Mouse (Mus musculus) cerebellum, postnatal 25 days (tissue): ENCODE measurements at regions not wholly inside any gene's neighbourhood (a gene's known extent, or its start where the extent isn't known, plus 50 kb on each side); places are given as distances from the start of the nearest gene placed in this dataset.
A peak's percentile ranks its signal among the peaks of the same experiment; 100 is the strongest.

Source experiments
- DNase-seq, 2 experiments: peaks; one replicate each; pipeline ENCODE4 v3.0.0; 2021; ENCODE audit warnings: mixed read lengths in 2 of 2

GRCm38 (mm10) chr14:110007159-110007558 is 747.8 kb downstream of the Slitrk6 start:
- no peak for DNase-seq

- DNase-seq, result no peak
Observed at GRCm38 (mm10) chr14:109985026-109985425, 769.9 kb downstream of the Slitrk6 start.

DNA sequence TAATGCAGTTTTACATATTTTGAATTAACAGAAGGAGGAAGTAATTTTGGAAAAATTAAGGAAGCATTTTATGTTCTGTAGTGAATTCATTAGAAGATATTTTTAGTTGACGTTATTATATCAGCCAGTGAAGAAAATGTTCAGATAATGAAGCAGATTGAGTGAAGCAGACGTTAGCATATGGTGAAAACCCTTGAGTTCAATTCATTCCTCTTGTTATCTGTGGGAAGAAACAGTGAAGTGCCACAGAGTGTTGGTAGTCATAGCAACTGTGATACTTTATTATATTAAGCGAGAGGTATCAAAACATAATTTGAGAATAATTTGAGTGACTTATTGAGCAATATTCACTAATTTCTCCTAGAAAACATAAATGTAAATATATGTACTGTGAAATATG is 796.9 kb downstream of the Slitrk6 start:
- no peak for DNase-seq

DNA sequence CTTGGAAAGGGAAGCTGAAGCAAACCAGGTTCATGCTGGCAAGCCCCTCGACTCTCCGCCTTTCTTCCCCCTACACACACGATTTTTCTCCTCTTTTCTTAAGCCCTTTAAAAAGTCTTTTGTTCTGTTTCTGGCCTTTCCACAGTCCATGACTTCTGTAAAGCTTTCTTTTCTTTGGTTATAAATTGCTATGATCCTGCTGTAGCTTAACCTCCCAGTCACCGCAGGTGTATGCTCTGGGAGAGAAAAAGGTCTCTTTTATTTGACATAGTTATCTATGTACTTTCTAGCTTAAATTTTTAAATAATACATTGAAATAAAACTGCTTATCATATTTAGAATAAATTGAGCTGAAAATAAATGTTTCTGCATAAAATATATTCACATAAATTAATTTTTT is 813.0 kb downstream of the Slitrk6 start:
- DNase-seq, result no peak

DNA sequence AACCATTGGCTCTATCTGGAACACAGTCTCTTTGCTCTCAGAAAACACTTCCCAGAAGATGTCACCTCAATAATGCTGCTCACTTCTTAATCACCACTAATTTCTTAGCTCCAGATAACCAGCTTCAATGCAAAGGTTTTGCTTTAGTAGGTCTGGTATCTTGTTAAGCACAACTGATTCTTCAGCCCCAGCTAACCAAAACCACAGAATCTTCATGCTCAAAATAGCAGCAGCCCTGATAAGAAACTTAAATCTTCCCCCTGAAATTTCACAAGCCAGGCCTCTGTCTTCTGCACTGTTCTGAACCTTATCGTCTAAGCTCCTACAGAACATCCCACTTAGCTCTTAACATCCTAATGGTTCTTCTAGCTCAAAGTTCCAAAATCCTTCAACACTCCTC is 813.8 kb downstream of the Slitrk6 start:
- no peak for DNase-seq

DNA sequence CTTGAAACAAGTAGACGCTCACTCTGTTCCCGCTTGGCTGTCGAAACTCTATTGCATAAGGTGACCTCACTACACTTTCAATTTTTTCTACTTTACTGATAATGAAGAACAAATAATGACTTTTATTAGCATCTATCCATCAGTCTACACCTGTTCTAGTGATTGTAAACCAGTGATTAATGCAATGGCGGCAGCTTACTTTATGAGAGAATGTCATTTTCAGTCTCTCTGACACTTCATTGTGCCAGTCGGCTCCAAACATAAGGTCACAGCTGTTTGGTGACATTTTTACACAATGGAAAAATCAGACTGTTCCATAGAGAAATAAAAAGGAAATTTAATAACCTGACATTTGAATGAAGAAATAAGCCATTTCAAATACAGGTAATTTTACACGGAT is 817.5 kb downstream of the Slitrk6 start:
- no peak for DNase-seq

DNA sequence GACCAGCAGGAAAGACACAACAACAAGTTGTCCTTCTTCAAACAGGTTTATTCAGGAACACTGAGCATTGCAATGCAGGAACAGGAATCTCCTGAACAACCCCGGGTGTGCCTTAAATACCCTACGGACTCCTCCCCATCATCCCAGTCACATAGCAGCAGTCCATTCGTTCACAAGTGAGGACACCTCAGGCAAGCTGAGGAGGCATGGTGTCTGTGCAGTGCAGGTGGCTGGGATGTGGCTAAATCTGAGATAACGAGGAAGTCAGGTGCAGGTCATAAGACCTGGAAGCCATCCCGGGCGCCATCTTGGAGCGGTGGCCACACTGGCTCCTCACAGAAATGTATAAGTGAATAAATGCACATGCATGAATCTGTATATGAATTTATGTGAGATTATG is 826.0 kb downstream of the Slitrk6 start:
- no peak for DNase-seq

DNA sequence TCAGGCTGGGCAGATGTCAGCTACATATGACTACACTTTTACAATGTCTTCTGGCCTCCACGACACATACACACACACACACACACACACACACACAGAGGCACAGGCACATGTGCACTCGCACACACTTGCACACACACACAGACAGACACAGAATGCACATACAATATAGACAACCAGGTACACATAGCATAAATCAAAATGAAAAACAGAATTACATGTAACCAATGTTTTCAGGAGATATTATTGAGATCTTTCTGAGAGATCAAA is 863.1 kb downstream of the Slitrk6 start:
- no peak for DNase-seq

DNA sequence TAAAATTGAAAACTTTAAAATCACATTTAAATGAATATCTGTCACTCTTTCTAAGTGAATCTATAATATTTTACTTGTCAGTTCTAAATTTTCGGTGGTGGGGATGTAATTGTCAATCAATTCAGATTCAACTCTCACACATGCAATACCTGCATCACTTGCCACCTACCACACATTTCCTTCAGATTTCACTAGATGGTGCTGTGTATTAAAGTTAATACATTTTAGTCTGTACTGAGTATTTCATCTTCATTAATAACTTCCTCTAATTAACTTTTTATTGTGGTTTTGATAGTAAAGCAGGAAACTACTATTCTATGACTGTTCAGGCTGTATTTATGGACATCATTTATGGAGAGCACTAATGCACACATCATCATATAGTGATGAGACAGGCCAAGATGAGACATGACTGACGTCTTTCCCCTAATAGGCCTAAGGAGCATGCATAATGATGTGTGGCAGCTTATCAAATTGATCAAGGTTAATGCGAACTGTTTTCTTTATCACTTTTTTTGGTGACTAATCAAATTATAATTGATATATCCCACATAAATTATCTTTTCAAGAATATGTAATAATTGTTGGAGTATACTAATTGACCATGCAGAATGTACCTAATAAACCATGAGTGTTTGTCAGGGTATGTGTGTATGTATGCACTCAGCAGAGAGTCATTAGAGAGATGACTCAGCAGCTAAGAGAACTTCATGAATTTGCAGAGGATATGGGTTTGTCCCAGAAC is 863.6 kb downstream of the Slitrk6 start:
- DNase-seq, result no peak

GRCm38 (mm10) chr14:109876950-109877663 is 877.8 kb downstream of the Slitrk6 start:
- no peak for DNase-seq

DNA sequence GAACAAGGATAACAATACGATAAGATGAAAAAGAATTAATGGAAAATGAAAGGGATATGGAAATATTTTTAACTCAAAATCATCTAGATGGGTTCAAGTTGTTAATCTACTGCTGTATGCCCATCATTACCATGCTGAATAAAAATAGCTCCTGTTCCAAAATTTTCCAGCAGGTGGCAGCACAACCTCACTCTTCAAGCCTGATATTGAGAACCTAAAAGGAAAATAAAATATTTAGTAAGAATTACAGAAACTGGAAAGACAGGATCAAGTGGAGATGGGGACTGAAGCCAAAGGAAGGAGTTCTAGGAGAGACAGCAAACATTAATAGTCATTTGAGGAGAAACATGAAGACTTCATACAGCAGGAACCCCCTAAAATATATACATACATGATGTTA is 880.7 kb downstream of the Slitrk6 start:
- DNase-seq, result peak; percentile 8 to 52

GRCm38 (mm10) chr14:109840354-109841104 is 914.4 kb downstream of the Slitrk6 start:
- peak in 1 of 2 experiments; percentile 34 for DNase-seq

DNA sequence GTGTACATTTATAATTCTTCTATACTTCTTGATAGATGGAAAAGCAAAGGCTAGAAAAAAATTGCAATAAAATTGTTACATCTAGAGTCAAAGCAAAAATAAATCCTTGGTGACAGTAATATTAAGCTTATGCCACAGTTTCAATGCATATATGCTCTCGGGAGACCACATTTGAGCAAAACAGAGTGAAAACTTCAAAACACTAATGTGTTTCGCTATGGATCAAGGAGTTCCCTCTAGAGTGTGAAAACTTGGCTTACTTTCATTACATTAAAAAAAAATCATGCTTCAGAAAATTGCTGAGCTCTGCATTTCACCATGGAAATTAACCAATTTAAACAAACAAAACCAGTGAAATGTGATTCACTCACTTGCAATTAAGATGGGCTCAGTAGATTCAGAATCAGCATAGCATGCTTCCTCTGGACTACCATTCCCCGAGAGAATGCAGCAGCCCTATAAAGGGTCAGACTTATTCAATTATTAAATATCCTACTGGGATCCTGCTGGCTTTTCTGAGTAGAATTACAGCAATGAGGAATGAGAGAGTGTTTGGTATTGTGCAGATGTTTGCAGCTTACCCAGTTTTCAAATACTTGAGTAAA is 888.7 kb upstream of the Slitrk1 start:
- DNase-seq, result no peak

GRCm38 (mm10) chr14:109772246-109772645 is 858.3 kb upstream of the Slitrk1 start:
- no peak for DNase-seq

DNA sequence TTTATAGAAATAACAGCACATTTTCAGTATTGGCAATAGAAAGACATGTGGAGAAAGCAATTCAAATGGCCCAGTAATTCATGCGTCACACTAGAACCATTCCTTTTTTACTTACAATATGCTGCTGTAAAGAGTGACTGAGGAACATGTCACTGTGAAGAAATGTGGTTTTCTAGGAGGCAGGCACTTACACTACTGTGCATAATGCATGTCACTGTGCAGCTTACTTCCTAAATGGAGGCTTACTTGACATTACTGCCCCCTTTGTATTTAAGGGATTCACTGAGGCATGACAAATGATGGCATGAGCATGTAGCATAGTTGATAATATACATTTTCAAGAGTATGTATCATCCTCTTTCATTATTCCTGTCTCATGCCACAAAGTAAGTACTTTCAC is 846.9 kb upstream of the Slitrk1 start:
- DNase-seq, result no peak
